Mouse (Mus musculus): ENCODE data around the gene Pbx1. TPM values are rescaled to one million over a fixed set of nuclear protein-coding genes. Genes with fewer than 3 reads are reported as not detected.

The Pbx1 gene
- total and polyA plus RNA-seq, 2 experiments, result 6.1 to 7.7 TPM

- H3K4me1 ChIP-seq (ENCODE audit: control insufficient read depth, insufficient read depth, low read length), result no peaks in the 10 kb centered on the region
- no peak overlapping the region for H3K27ac ChIP-seq (replicated peaks; ENCODE audit: insufficient read depth, low read depth, low read length)
- no peak overlapping the region for H3K9ac ChIP-seq (ENCODE audit: low read depth, low read length)
- TF ChIP-seq POLR2A (IDR thresholded peaks at IDR 0.05; ENCODE audit: extremely low read depth, insufficient read depth, low read length) (no peak), CTCF (IDR thresholded peaks at IDR 0.05; ENCODE audit: low read depth, low read length) (no peak)
- peaks cover 3% of the 10 kb centered on the region; the same call in 1 of the 2 replicates for H3K36me3 ChIP-seq (ENCODE audit: control insufficient read depth, insufficient read depth, low read length)
- no peak for DNase-seq (ENCODE audit: extremely low read depth, low read depth, low spot score)
- H3K79me2 ChIP-seq (ENCODE audit: control insufficient read depth, insufficient read depth, low read length), result no peaks in the 10 kb centered on the region; the same call in 1 of the 2 replicates
- WGBS, result 91% methylated on average over 11 of the region's 11 CpGs
- no peak overlapping the region for H3K4me3 ChIP-seq (ENCODE audit: insufficient read depth, low read depth, low read length)
- H3K27me3 ChIP-seq (ENCODE audit: control insufficient read depth, insufficient read depth, low read length), result no peaks in the 10 kb centered on the region
Measured at GRCm38 (mm10) chr1:168423389-168423930, 8.6 kb downstream of the Pbx1 start.

- Histone ChIP-seq H3K79me2 (ENCODE audit: control insufficient read depth, insufficient read depth, low read length) (no peaks in the 10 kb centered on the region; the same call in 1 of the 2 replicates), H3K4me3 (ENCODE audit: insufficient read depth, low read depth, low read length) (no peak overlapping the region), H3K9ac (ENCODE audit: low read depth, low read length) (no peak overlapping the region), H3K4me1 (ENCODE audit: control insufficient read depth, insufficient read depth, low read length) (no peaks in the 10 kb centered on the region), H3K27me3 (ENCODE audit: control insufficient read depth, insufficient read depth, low read length) (no peaks in the 10 kb centered on the region), H3K27ac (replicated peaks; ENCODE audit: insufficient read depth, low read depth, low read length) (no peak overlapping the region), H3K36me3 (ENCODE audit: control insufficient read depth, insufficient read depth, low read length) (peaks cover 3% of the 10 kb centered on the region; the same call in 1 of the 2 replicates)
- no peak for DNase-seq (ENCODE audit: extremely low read depth, low read depth, low spot score)
- TF ChIP-seq CTCF (IDR thresholded peaks at IDR 0.05; ENCODE audit: low read depth, low read length) (no peak), POLR2A (IDR thresholded peaks at IDR 0.05; ENCODE audit: extremely low read depth, insufficient read depth, low read length) (no peak)
- WGBS, result 94% methylated on average over 9 of the region's 9 CpGs
Measured at GRCm38 (mm10) chr1:168418903-168419302, 13.2 kb downstream of the Pbx1 start.

- H3K4me1 ChIP-seq (ENCODE audit: control insufficient read depth, insufficient read depth, low read length), result no peaks in the 10 kb centered on the region
- H3K79me2 ChIP-seq (ENCODE audit: control insufficient read depth, insufficient read depth, low read length), result no peaks in the 10 kb centered on the region; the same call in 1 of the 2 replicates
- no peak for DNase-seq (ENCODE audit: extremely low read depth, low read depth, low spot score)
- H3K4me3 ChIP-seq (ENCODE audit: insufficient read depth, low read depth, low read length), result no peak overlapping the region
- H3K27me3 ChIP-seq (ENCODE audit: control insufficient read depth, insufficient read depth, low read length), result no peaks in the 10 kb centered on the region
- H3K36me3 ChIP-seq (ENCODE audit: control insufficient read depth, insufficient read depth, low read length), result peaks cover 3% of the 10 kb centered on the region; the same call in 1 of the 2 replicates
- 94% methylated on average over 6 of the region's 6 CpGs for WGBS
- no peak overlapping the region for H3K9ac ChIP-seq (ENCODE audit: low read depth, low read length)
- H3K27ac ChIP-seq (replicated peaks; ENCODE audit: insufficient read depth, low read depth, low read length), result no peak overlapping the region
- no peak for TF ChIP-seq CTCF (IDR thresholded peaks at IDR 0.05; ENCODE audit: low read depth, low read length)
- TF ChIP-seq POLR2A (IDR thresholded peaks at IDR 0.05; ENCODE audit: extremely low read depth, insufficient read depth, low read length), result no peak
Measured at GRCm38 (mm10) chr1:168417626-168418025, 14.4 kb downstream of the Pbx1 start.

- no peaks in the 10 kb centered on the region for H3K4me1 ChIP-seq (ENCODE audit: control insufficient read depth, insufficient read depth, low read length)
- no peak for DNase-seq (ENCODE audit: extremely low read depth, low read depth, low spot score)
- WGBS, result 72% methylated on average over 11 of the region's 11 CpGs
- no peaks in the 10 kb centered on the region for H3K27me3 ChIP-seq (ENCODE audit: control insufficient read depth, insufficient read depth, low read length)
- no peak overlapping the region for H3K27ac ChIP-seq (replicated peaks; ENCODE audit: insufficient read depth, low read depth, low read length)
- H3K4me3 ChIP-seq (ENCODE audit: insufficient read depth, low read depth, low read length), result no peak overlapping the region
- H3K79me2 ChIP-seq (ENCODE audit: control insufficient read depth, insufficient read depth, low read length), result no peaks in the 10 kb centered on the region; the same call in 1 of the 2 replicates
- TF ChIP-seq CTCF (IDR thresholded peaks at IDR 0.05; ENCODE audit: low read depth, low read length) (no peak), POLR2A (IDR thresholded peaks at IDR 0.05; ENCODE audit: extremely low read depth, insufficient read depth, low read length) (no peak)
- H3K9ac ChIP-seq (ENCODE audit: low read depth, low read length), result no peak overlapping the region
- peaks cover 3% of the 10 kb centered on the region; the same call in 1 of the 2 replicates for H3K36me3 ChIP-seq (ENCODE audit: control insufficient read depth, insufficient read depth, low read length)
Measured at GRCm38 (mm10) chr1:168416729-168417437, 15.2 kb downstream of the Pbx1 start.

- TF ChIP-seq POLR2A (IDR thresholded peaks at IDR 0.05; ENCODE audit: extremely low read depth, insufficient read depth, low read length), result no peak
- TF ChIP-seq CTCF (IDR thresholded peaks at IDR 0.05; ENCODE audit: low read depth, low read length), result no peak
- Histone ChIP-seq H3K4me3 (ENCODE audit: insufficient read depth, low read depth, low read length) (no peak overlapping the region), H3K27ac (replicated peaks; ENCODE audit: insufficient read depth, low read depth, low read length) (no peak overlapping the region), H3K27me3 (ENCODE audit: control insufficient read depth, insufficient read depth, low read length) (no peaks in the 10 kb centered on the region), H3K4me1 (ENCODE audit: control insufficient read depth, insufficient read depth, low read length) (no peaks in the 10 kb centered on the region), H3K79me2 (ENCODE audit: control insufficient read depth, insufficient read depth, low read length) (no peaks in the 10 kb centered on the region; the same call in 1 of the 2 replicates), H3K9ac (ENCODE audit: low read depth, low read length) (no peak overlapping the region), H3K36me3 (ENCODE audit: control insufficient read depth, insufficient read depth, low read length) (peaks cover 3% of the 10 kb centered on the region; the same call in 1 of the 2 replicates)
- DNase-seq (ENCODE audit: extremely low read depth, low read depth, low spot score), result no peak
- WGBS, result 74% methylated on average over 10 of the region's 10 CpGs
Measured at GRCm38 (mm10) chr1:168410611-168411010, 21.5 kb downstream of the Pbx1 start.

GRCm38 (mm10) chr1:168410054-168410453 lies 22.0 kb downstream of the Pbx1 start:
- Histone ChIP-seq H3K36me3 (ENCODE audit: control insufficient read depth, insufficient read depth, low read length) (peaks cover 3% of the 10 kb centered on the region; the same call in 1 of the 2 replicates), H3K9ac (ENCODE audit: low read depth, low read length) (no peak overlapping the region), H3K27me3 (ENCODE audit: control insufficient read depth, insufficient read depth, low read length) (no peaks in the 10 kb centered on the region), H3K4me3 (ENCODE audit: insufficient read depth, low read depth, low read length) (no peak overlapping the region), H3K27ac (replicated peaks; ENCODE audit: insufficient read depth, low read depth, low read length) (no peak overlapping the region), H3K79me2 (ENCODE audit: control insufficient read depth, insufficient read depth, low read length) (no peaks in the 10 kb centered on the region), H3K4me1 (ENCODE audit: control insufficient read depth, insufficient read depth, low read length) (no peaks in the 10 kb centered on the region)
- WGBS, result 72% methylated on average over 1 of the region's 1 CpGs
- TF ChIP-seq CTCF (IDR thresholded peaks at IDR 0.05; ENCODE audit: low read depth, low read length), result no peak
- TF ChIP-seq POLR2A (IDR thresholded peaks at IDR 0.05; ENCODE audit: extremely low read depth, insufficient read depth, low read length), result no peak
- no peak for DNase-seq (ENCODE audit: extremely low read depth, low read depth, low spot score)
